Mouse (Mus musculus): ENCODE measurements around the gene Zfp275. TPM values are rescaled to one million over a fixed set of nuclear protein-coding genes. Genes with fewer than 3 reads are reported as not detected.
"Not testable (repeated sequence)": the region's sequence is repeated elsewhere in the genome, so short reads cannot be mapped to it uniquely, and the experiment has no call there.

Gene Zfp275
- polyA plus RNA-seq, 1 experiment = 2.4 TPM

GRCm38 (mm10) chrX:73384419-73384818 lies 42.0 kb downstream of the Zfp275 start:
- Histone ChIP-seq H3K4me3 (ENCODE audit: insufficient read depth, low read depth, low read length) (no peak overlapping the region), H3K4me1 (ENCODE audit: control insufficient read depth, insufficient read depth, insufficient read length, low read length) (no peaks in the 10 kb centered on the region), H3K27ac (replicated peaks; ENCODE audit: low read depth, low read length) (no peak overlapping the region)

GRCm38 (mm10) chrX:73384924-73385323 lies 42.5 kb downstream of the Zfp275 start:
- H3K27ac ChIP-seq (replicated peaks; ENCODE audit: low read depth, low read length) = no peak overlapping the region
- H3K4me1 ChIP-seq (ENCODE audit: control insufficient read depth, insufficient read depth, insufficient read length, low read length) = no peaks in the 10 kb centered on the region
- no peak overlapping the region for H3K4me3 ChIP-seq (ENCODE audit: insufficient read depth, low read depth, low read length)

GRCm38 (mm10) chrX:73391481-73391880 lies 49.1 kb downstream of the Zfp275 start:
- Histone ChIP-seq H3K4me3 (ENCODE audit: insufficient read depth, low read depth, low read length) (no peak overlapping the region), H3K27ac (replicated peaks; ENCODE audit: low read depth, low read length) (no peak overlapping the region), H3K4me1 (ENCODE audit: control insufficient read depth, insufficient read depth, insufficient read length, low read length) (no peaks in the 10 kb centered on the region)

- Histone ChIP-seq H3K4me1 (ENCODE audit: control insufficient read depth, insufficient read depth, insufficient read length, low read length) (no peaks in the 10 kb centered on the region), H3K4me3 (ENCODE audit: insufficient read depth, low read depth, low read length) (no peak overlapping the region)
Measured at GRCm38 (mm10) chrX:73396446-73396845, 54.0 kb downstream of the Zfp275 start.

GRCm38 (mm10) chrX:73398636-73399035 lies 56.2 kb downstream of the Zfp275 start, which contains the start of gene Gm18336:
Gene Gm18336 (minus strand): TSS chrX:73398736.
- not testable (repeated sequence) for H3K4me3 ChIP-seq (ENCODE audit: insufficient read depth, low read depth, low read length); H3K27ac ChIP-seq (replicated peaks; ENCODE audit: low read depth, low read length); H3K4me1 ChIP-seq (ENCODE audit: control insufficient read depth, insufficient read depth, insufficient read length, low read length)

More at GRCm38 (mm10) chrX:73396446-73396845, 54.0 kb downstream of the Zfp275 start:
- H3K27ac ChIP-seq (replicated peaks; ENCODE audit: low read depth, low read length) = no peak overlapping the region

GRCm38 (mm10) chrX:73400951-73401350 lies 58.5 kb downstream of the Zfp275 start:
- H3K4me3 ChIP-seq (ENCODE audit: insufficient read depth, low read depth, low read length) = no peak overlapping the region
- no peaks in the 10 kb centered on the region for H3K4me1 ChIP-seq (ENCODE audit: control insufficient read depth, insufficient read depth, insufficient read length, low read length)
- no peak overlapping the region for H3K27ac ChIP-seq (replicated peaks; ENCODE audit: low read depth, low read length)

GRCm38 (mm10) chrX:73401616-73402015 lies 59.2 kb downstream of the Zfp275 start:
- Histone ChIP-seq H3K4me1 (ENCODE audit: control insufficient read depth, insufficient read depth, insufficient read length, low read length) (no peaks in the 10 kb centered on the region), H3K27ac (replicated peaks; ENCODE audit: low read depth, low read length) (no peak overlapping the region), H3K4me3 (ENCODE audit: insufficient read depth, low read depth, low read length) (no peak overlapping the region)

Other genes with a start within 250 kb of the Zfp275 start
- 1.3 and 3.2 TPM in 2 replicates for gene Xlr3a, start 245.5 kb upstream of the Zfp275 start, polyA plus RNA-seq (2012; ENCODE audit: insufficient read depth, insufficient read length, missing spikeins)
- not detected in 2 replicates for gene Gm14685, start 225.6 kb upstream of the Zfp275 start, polyA plus RNA-seq (2012; ENCODE audit: insufficient read depth, insufficient read length, missing spikeins)
- gene Xlr5b, start 193.8 kb upstream of the Zfp275 start, polyA plus RNA-seq (2012; ENCODE audit: insufficient read depth, insufficient read length, missing spikeins) = 1.3 TPM in 1 of 2 replicates, not detected in the other
- 0.55 TPM in 1 of 2 replicates, not detected in the other for gene DXBay18, start 193.2 kb upstream of the Zfp275 start, polyA plus RNA-seq (2012; ENCODE audit: insufficient read depth, insufficient read length, missing spikeins)
- gene Spin2d, start 165.6 kb upstream of the Zfp275 start, polyA plus RNA-seq (2012; ENCODE audit: insufficient read depth, insufficient read length, missing spikeins) = not detected in 2 replicates
- 4.6 and 10.4 TPM in 2 replicates for gene Xlr3b, start 150.4 kb upstream of the Zfp275 start, polyA plus RNA-seq (2012; ENCODE audit: insufficient read depth, insufficient read length, missing spikeins)
- gene Xlr4b, start 128.3 kb upstream of the Zfp275 start, polyA plus RNA-seq (2012; ENCODE audit: insufficient read depth, insufficient read length, missing spikeins) = 3.8 TPM in 1 of 2 replicates, not detected in the other
- gene F8a, start 114.3 kb upstream of the Zfp275 start, polyA plus RNA-seq (2012; ENCODE audit: insufficient read depth, insufficient read length, missing spikeins) = 4.4 and 5.8 TPM in 2 replicates
- gene Xlr4c, start 99.5 kb upstream of the Zfp275 start, polyA plus RNA-seq (2012; ENCODE audit: insufficient read depth, insufficient read length, missing spikeins) = not detected in 2 replicates
- 1.9 TPM in 1 of 2 replicates, not detected in the other for gene Xlr3c, start 77.2 kb upstream of the Zfp275 start, polyA plus RNA-seq (2012; ENCODE audit: insufficient read depth, insufficient read length, missing spikeins)
- not detected in 2 replicates for gene Xlr5a, start 49.6 kb upstream of the Zfp275 start, polyA plus RNA-seq (2012; ENCODE audit: insufficient read depth, insufficient read length, missing spikeins)
- gene Xlr5c, start 49.6 kb upstream of the Zfp275 start, polyA plus RNA-seq (2012; ENCODE audit: insufficient read depth, insufficient read length, missing spikeins) = not detected in 2 replicates
- gene Gm45015, start 5.8 kb upstream of the Zfp275 start, polyA plus RNA-seq (2012; ENCODE audit: insufficient read depth, insufficient read length, missing spikeins) = not detected in 2 replicates
- gene Gm18336, start 56.1 kb downstream of the Zfp275 start, polyA plus RNA-seq (2012; ENCODE audit: insufficient read depth, insufficient read length, missing spikeins) = not detected in 2 replicates
- gene Zfp92, start 68.5 kb downstream of the Zfp275 start, polyA plus RNA-seq (2012; ENCODE audit: insufficient read depth, insufficient read length, missing spikeins) = not detected in 2 replicates
- gene Trex2, start 92.7 kb downstream of the Zfp275 start, polyA plus RNA-seq (2012; ENCODE audit: insufficient read depth, insufficient read length, missing spikeins) = not detected in 2 replicates
- 9.6 and 14.9 TPM in 2 replicates for gene Haus7, start 116.4 kb downstream of the Zfp275 start, polyA plus RNA-seq (2012; ENCODE audit: insufficient read depth, insufficient read length, missing spikeins)
- 67.1 and 108 TPM in 2 replicates for gene Bgn, start 141.0 kb downstream of the Zfp275 start, polyA plus RNA-seq (2012; ENCODE audit: insufficient read depth, insufficient read length, missing spikeins)
- not detected in 2 replicates for gene Atp2b3, start 160.5 kb downstream of the Zfp275 start, polyA plus RNA-seq (2012; ENCODE audit: insufficient read depth, insufficient read length, missing spikeins)